Mouse (Mus musculus): ENCODE data around the gene Gm20826. TPM values are rescaled to one million over a fixed set of nuclear protein-coding genes. Genes with fewer than 3 reads are reported as not detected.
"Not testable (repeated sequence)": the region's sequence is repeated elsewhere in the genome, so short reads cannot be mapped to it uniquely, and the experiment has no call there.

The Gm20826 gene
- polyA plus RNA-seq (2016; fragmentation: Nextera tagmentation; extraction: Ambion mirVana), result not detected in 2 replicates

DNA sequence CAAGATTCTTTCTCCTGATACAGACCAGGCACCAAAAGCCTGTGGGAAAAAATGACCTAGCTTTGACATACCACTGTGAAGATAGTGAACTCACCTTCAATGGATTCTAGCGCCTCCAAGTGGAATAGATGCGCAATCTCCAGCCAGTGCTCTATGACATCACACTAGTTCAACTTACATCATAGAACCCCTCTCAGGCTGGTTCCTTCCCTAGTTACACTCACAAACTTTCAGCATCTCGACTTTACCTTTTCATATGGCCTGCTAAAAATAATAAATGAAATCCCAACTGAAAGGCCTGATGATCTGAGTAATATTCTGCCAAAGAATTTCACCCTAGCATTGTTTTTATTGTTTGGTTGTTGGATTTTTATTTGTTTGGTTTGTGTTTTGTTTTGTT lies at the start of gene Gm20826:
Gm20826 (minus strand) TSS at position 101 of the 400 bp plus-strand sequence.
- H3K27ac ChIP-seq; DNase-seq (ENCODE audit: low spot score); H3K4me3 ChIP-seq; H3K4me1 ChIP-seq; H3K9me3 ChIP-seq; H3K36me3 ChIP-seq; H3K27me3 ChIP-seq (ENCODE audit: insufficient read depth, poor library complexity, severe bottlenecking): not testable (repeated sequence)
- no CpG with 5 or more reads among the region's 3 CpGs for WGBS

Other genes with a start within 250 kb of the Gm20826 start
- gene Gm21788, start 233.5 kb downstream of the Gm20826 start, polyA plus RNA-seq (2016; fragmentation: Nextera tagmentation; extraction: Ambion mirVana), result not detected in 2 replicates
- gene Gm28576, start 84.5 kb upstream of the Gm20826 start, polyA plus RNA-seq (2016; fragmentation: Nextera tagmentation; extraction: Ambion mirVana), result not detected in 2 replicates

Data from heart, embryonic 10.5 days (tissue).